Mouse (Mus musculus) kidney, adult 2 months (tissue): ENCODE data around the gene AC109138.7.

Source experiments
- CTCF ChIP-seq: fragments of 200-500 bp; conservative IDR thresholded peaks from 2 replicates; pipeline ENCODE4 v1.5.1; 2011; ENCODE audit warnings: low read depth, mild to moderate bottlenecking, control low read depth, low read length, moderate library complexity, mixed read lengths; ENCODE audit not compliant: insufficient read depth, insufficient read length
- POLR2A ChIP-seq: fragments of 200-500 bp; IDR thresholded peaks from one replicate; pipeline ENCODE4 v1.6.1; 2011; ENCODE audit warnings: low read depth, low read length, control low read depth

DNA sequence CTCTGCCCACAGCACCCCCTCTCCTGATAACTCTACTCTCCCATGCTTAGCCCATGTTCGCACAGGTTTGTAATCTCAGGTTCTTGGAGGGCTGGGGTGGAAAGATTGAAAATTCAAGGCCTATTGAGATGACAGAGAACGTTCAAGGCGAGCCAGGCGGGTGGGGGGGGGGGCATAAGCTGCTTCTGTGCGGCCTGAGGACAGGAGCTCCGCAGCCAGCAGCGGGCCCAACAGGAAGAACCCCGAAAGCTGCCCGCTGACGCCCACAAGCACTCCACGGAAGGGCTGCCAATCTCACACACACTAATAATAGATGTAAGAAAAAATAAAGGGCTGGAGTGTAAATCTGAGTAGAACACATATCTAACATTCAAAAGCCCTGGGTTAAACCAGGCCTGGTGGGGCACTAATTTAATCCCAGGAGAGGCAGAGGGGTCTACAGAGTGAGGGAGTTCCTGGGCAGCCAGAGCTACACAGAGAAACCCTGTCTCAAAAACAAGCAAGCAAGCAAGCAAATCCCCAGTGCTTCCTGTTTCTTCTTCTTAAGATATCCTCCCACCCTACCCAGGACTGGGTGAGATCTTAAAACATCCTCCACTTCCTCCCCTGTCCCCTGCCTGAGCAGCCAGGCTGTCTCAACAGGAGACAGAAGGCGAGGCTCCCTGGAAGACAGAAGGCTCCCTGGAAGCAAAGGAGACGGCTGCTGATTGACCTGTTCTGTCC, 10.4 kb upstream of the AC109138.7 start:
- TF ChIP-seq CTCF (no peak), POLR2A (no peak)
